ENCODE assay signal across 18 mouse cellular contexts in genomic region chr7:102383221-102383620, GRCm38 (mm10). TPM values are rescaled to one million over a fixed set of nuclear protein-coding genes. Genes with fewer than 3 reads are reported as not detected.
A peak's percentile ranks its signal among the peaks of the same experiment; 100 is the strongest.
DNase-seq lines count a peak whose midpoint lies in the region.
"Had no signal": no experiment of that assay in that cellular context is flagged by ENCODE, and none has a peak within 500 bp of the region (broad histone marks: within the 10 kb centered on the region; RNA-seq: fewer than 3 reads in every experiment).

No protein-coding gene starts in this region.

- peak; percentile 80 for DNase-seq in gastrocnemius, adult 18-20 months (ENCODE audit: low spot score)
- DNase-seq in gastrocnemius, postnatal 4 days (ENCODE audit: low spot score in 2 of 2): no peak
- peak; percentile 14 to 44 for DNase-seq in left cerebral cortex, adult 9 months (ENCODE audit: low spot score in 2 of 2)
- no peak for DNase-seq in left cerebral cortex, postnatal 4 days
- peak; percentile 77 for DNase-seq in brain, adult 2 months (ENCODE audit: low read depth, low spot score)
- DNase-seq in gastrocnemius, postnatal 10 days: peak; percentile 19
- DNase-seq in ovary, postnatal 36 days (ENCODE audit: low spot score): no peak
- no peak for DNase-seq in cerebellum, postnatal 10 days
- DNase-seq: adrenal gland, postnatal 25 days; B cell, adult 2 months; cerebellum, adult 11-12 months; embryo, embryonic 11 days; forebrain, postnatal 0 days; kidney, adult 18-20 months; kidney, postnatal 10 days; liver, embryonic 13.5 days; lung, embryonic 14.5 days; thymus, postnatal 14 days had no signal

- intact Hi-C loops in left cerebral cortex, postnatal 4 days (cut with DNase I): no loop called here

RNA-seq across cellular contexts. Expression of gene Rrm1, which starts 58.3 kb away (rescaled TPM):
- total RNA-seq in gastrocnemius, adult 18-20 months (2021): 10 to 100 TPM; 18.1 to 20.5 TPM
- total RNA-seq in gastrocnemius, postnatal 4 days (2021): 10 to 100 TPM; 49.5 to 52.2 TPM
- total RNA-seq in left cerebral cortex, postnatal 4 days (2021): 10 to 100 TPM; 24.8 to 25.0 TPM
- total RNA-seq in gastrocnemius, postnatal 10 days (2021): 10 to 100 TPM; 25.5 to 30.0 TPM

Comparison
In these comparisons a context has a peak if more than half of its experiments do, and no peak if none do; other contexts are left out.
1. DNase-seq: peak in gastrocnemius, adult 18-20 months (single experiment), left cerebral cortex, adult 9 months (2 of 2), brain, adult 2 months (single experiment) and gastrocnemius, postnatal 10 days (single experiment); none in gastrocnemius, postnatal 4 days (0 of 2), left cerebral cortex, postnatal 4 days (single experiment), ovary, postnatal 36 days (single experiment) and cerebellum, postnatal 10 days (0 of 2).